Mouse (Mus musculus) kidney, postnatal 0 days (tissue): ENCODE data around the gene 3110001I22Rik. TPM values are rescaled to one million over a fixed set of nuclear protein-coding genes. Genes with fewer than 3 reads are reported as not detected.
"Not testable (repeated sequence)": the region's sequence is repeated elsewhere in the genome, so short reads cannot be mapped to it uniquely, and the experiment has no call there.

ENCODE experiments used
- ATAC-seq: fragments of 200-750 bp; cut with Nextera tagmentation; replicated peaks from 2 replicates; pipeline ENCODE4 v1.8.0; 2017; ENCODE audit warnings: low read depth, moderate number of reproducible peaks, moderate TSS enrichment, moderate library complexity; ENCODE audit not compliant: low FRiP score
- DNase-seq: peaks from one replicate; pipeline ENCODE4 v3.0.0-alpha.2; 2016; ENCODE audit warnings: low spot score
- H3K27ac ChIP-seq: fragments of 300-500 bp; sonication (generic); 2 replicates; pipeline ENCODE4 v1.5.1; 2014; ENCODE audit warnings: mild to moderate bottlenecking
- H3K27me3 ChIP-seq: fragments of 300-500 bp; sonication (generic); 2 replicates; pipeline ENCODE4 v1.6.1; 2014; ENCODE audit warnings: low read length, mixed read lengths; ENCODE audit not compliant: insufficient read depth
- H3K36me3 ChIP-seq: fragments of 300-500 bp; sonication (generic); 2 replicates; pipeline ENCODE4 v1.6.1; 2014; ENCODE audit warnings: low read length, mixed read lengths; ENCODE audit not compliant: insufficient read depth
- H3K4me1 ChIP-seq: fragments of 300-500 bp; sonication (generic); replicated peaks from 2 replicates; pipeline ENCODE4 v1.6.1; 2014; ENCODE audit warnings: antibody characterized with exemption, low read length, mixed read lengths; ENCODE audit not compliant: insufficient read depth
- H3K4me2 ChIP-seq: fragments of 300-500 bp; sonication (generic); 2 replicates; pipeline ENCODE4 v1.6.1; 2014; ENCODE audit warnings: mild to moderate bottlenecking, low read length, moderate library complexity, mixed read lengths
- H3K4me3 ChIP-seq: fragments of 300-500 bp; sonication (generic); replicated peaks from 2 replicates; pipeline ENCODE4 v1.5.1; 2014; ENCODE audit warnings: low read depth, low read length
- H3K9ac ChIP-seq: fragments of 300-500 bp; sonication (generic); 2 replicates; pipeline ENCODE4 v1.6.1; 2014; ENCODE audit warnings: low read depth, low read length
- H3K9me3 ChIP-seq: fragments of 300-500 bp; sonication (generic); replicated peaks from 2 replicates; pipeline ENCODE4 v1.6.1; 2016; ENCODE audit warnings: low read length, inconsistent platforms, mixed read lengths
- CTCF ChIP-seq: IDR thresholded peaks from 2 replicates; pipeline ENCODE4 v1.5.1; 2016; ENCODE audit warnings: antibody characterized with exemption, low read depth, mild to moderate bottlenecking, moderate library complexity
- WGBS: fragments of 180-500 bp; shearing (Covaris S2); extraction: QIAGEN DNeasy Blood & Tissue Kit; methylation state at CpG from one replicate; pipeline ENCODE4 v1.1.7; 2014; 5-methylcytosine and 5-hydroxymethylcytosine counted together
- polyA plus RNA-seq: library from polyadenylated mRNA; unstranded; fragments of >200 nt; fragmentation: Nextera tagmentation; extraction: Ambion mirVana; gene quantifications from 2 replicates; pipeline ENCODE4 v1.2.1, GENCODE M21; 2015

3110001I22Rik gene
- polyA plus RNA-seq, 1 experiment from 2014 or later = 4.5 TPM

GRCm38 (mm10) chr16:13645930-13646329 is 25.8 kb upstream of the 3110001I22Rik start:
- no peak overlapping the region for H3K4me3 ChIP-seq
- ATAC-seq (no peak), DNase-seq (no peak)
- H3K9me3 ChIP-seq = no peaks in the 10 kb centered on the region
- no peak overlapping the region for H3K9ac ChIP-seq
- H3K4me2 ChIP-seq = no peak overlapping the region
- no peaks in the 10 kb centered on the region for H3K4me1 ChIP-seq
- TF ChIP-seq CTCF = no peak
- H3K36me3 ChIP-seq = peaks cover 18% of the 10 kb centered on the region
- WGBS = 82% methylated on average over 4 of the region's 4 CpGs
- no peak overlapping the region for H3K27ac ChIP-seq
- no peaks in the 10 kb centered on the region for H3K27me3 ChIP-seq

GRCm38 (mm10) chr16:13658886-13659285 is 12.8 kb upstream of the 3110001I22Rik start:
- H3K27ac ChIP-seq = no peak overlapping the region
- peaks cover 35% of the 10 kb centered on the region for H3K36me3 ChIP-seq
- H3K4me1 ChIP-seq = no peaks in the 10 kb centered on the region
- no peaks in the 10 kb centered on the region for H3K27me3 ChIP-seq
- DNase-seq = no peak
- H3K4me3 ChIP-seq = no peak overlapping the region
- no peaks in the 10 kb centered on the region for H3K9me3 ChIP-seq
- TF ChIP-seq CTCF = no peak
- H3K4me2 ChIP-seq = no peak overlapping the region
- no peak for ATAC-seq
- 86% methylated on average over 3 of the region's 3 CpGs for WGBS
- H3K9ac ChIP-seq = no peak overlapping the region

GRCm38 (mm10) chr16:13660736-13661135 is 11.0 kb upstream of the 3110001I22Rik start:
- TF ChIP-seq CTCF = no peak
- H3K9ac ChIP-seq = no peak overlapping the region
- no peak overlapping the region for H3K4me3 ChIP-seq
- ATAC-seq (no peak), DNase-seq (no peak)
- no peaks in the 10 kb centered on the region for H3K27me3 ChIP-seq
- no peak overlapping the region for H3K4me2 ChIP-seq
- no peaks in the 10 kb centered on the region for H3K9me3 ChIP-seq
- H3K4me1 ChIP-seq = no peaks in the 10 kb centered on the region
- H3K36me3 ChIP-seq = peaks cover 39% of the 10 kb centered on the region; the same call in 1 of the 2 replicates
- 98% methylated on average over 9 of the region's 9 CpGs for WGBS
- no peak overlapping the region for H3K27ac ChIP-seq

- H3K4me2 ChIP-seq = peak within 1 kb of the TSS; percentile 79
- peak within 1 kb of the TSS; percentile 71 for H3K4me3 ChIP-seq
- peaks cover 18% of the 10 kb centered on the region; the same call in 1 of the 2 replicates for H3K36me3 ChIP-seq
- DNase-seq (peak; percentile 96), ATAC-seq (peak; percentile 84)
- no peak for TF ChIP-seq CTCF
- 0 out of 2 replicates have a peak, but pooled peaks cover 3% of the 10 kb centered on the region for H3K4me1 ChIP-seq
- WGBS = 0% methylated on average over 35 of the region's 35 CpGs
- H3K9me3 ChIP-seq = no peaks in the 10 kb centered on the region
- no peaks in the 10 kb centered on the region for H3K27me3 ChIP-seq
- peak within 1 kb of the TSS; percentile 62 for H3K27ac ChIP-seq
- H3K9ac ChIP-seq = peak within 1 kb of the TSS; percentile 83
These were observed 3.8 kb upstream of the 3110001I22Rik start, which contains the start of gene Parn for GRCm38 (mm10) chr16:13667878-13668343. TSS of gene Parn (minus strand) at chr16:13668170.

- Histone ChIP-seq H3K4me2 (peak overlapping the region; percentile 79), H3K36me3 (peaks cover 14% of the 10 kb centered on the region; the same call in 1 of the 2 replicates), H3K4me1 (0 out of 2 replicates have a peak, but pooled peaks cover 3% of the 10 kb centered on the region), H3K9me3 (no peaks in the 10 kb centered on the region), H3K27me3 (no peaks in the 10 kb centered on the region), H3K4me3 (peak overlapping the region; percentile 71; the same call in 1 of the 2 replicates), H3K27ac (peak overlapping the region; percentile 62), H3K9ac (peak overlapping the region; percentile 83; the same call in 1 of the 2 replicates)
- WGBS = 81% methylated on average over 10 of the region's 10 CpGs
- DNase-seq = no peak
- TF ChIP-seq CTCF = no peak
- ATAC-seq = no peak
These were observed 3.2 kb upstream of the 3110001I22Rik start for GRCm38 (mm10) chr16:13668402-13669108.

- peaks cover 13% of the 10 kb centered on the region; the same call in 1 of the 2 replicates for H3K36me3 ChIP-seq
- H3K27me3 ChIP-seq = no peaks in the 10 kb centered on the region
- DNase-seq = no peak
- no peak overlapping the region for H3K27ac ChIP-seq
- no peak overlapping the region for H3K4me2 ChIP-seq
- H3K4me3 ChIP-seq = no peak overlapping the region
- H3K4me1 ChIP-seq = 0 out of 2 replicates have a peak, but pooled peaks cover 3% of the 10 kb centered on the region
- ATAC-seq = no peak
- TF ChIP-seq CTCF = no peak
- H3K9me3 ChIP-seq = no peaks in the 10 kb centered on the region
- H3K9ac ChIP-seq = no peak overlapping the region
- 96% methylated on average over 1 of the region's 1 CpGs for WGBS
These were observed 2.4 kb upstream of the 3110001I22Rik start for GRCm38 (mm10) chr16:13669282-13669681.

- 80% methylated on average over 5 of the region's 5 CpGs for WGBS
- not testable (repeated sequence) for DNase-seq, H3K4me3 ChIP-seq, H3K9ac ChIP-seq, H3K4me1 ChIP-seq, ATAC-seq, H3K27me3 ChIP-seq, H3K9me3 ChIP-seq, H3K36me3 ChIP-seq
- Histone ChIP-seq H3K27ac (peak overlapping the region; percentile 91), H3K4me2 (peak overlapping the region; percentile 58)
These were observed 833 bp upstream of the 3110001I22Rik start for GRCm38 (mm10) chr16:13670896-13671295.
